Mouse (Mus musculus) bone marrow macrophage, adult 2 months (primary cell): ENCODE measurements around the gene Sun2. TPM values are rescaled to one million over a fixed set of nuclear protein-coding genes. Genes with fewer than 3 reads are reported as not detected.

Experiments used
- H3K27ac ChIP-seq: 2 replicates; pipeline ENCODE4 v1.5.1; 2012; ENCODE audit warnings: low read depth, low read length; ENCODE audit not compliant: insufficient read depth
- H3K4me1 ChIP-seq: 2 replicates; pipeline ENCODE4 v1.6.1; 2012; ENCODE audit warnings: low read length; ENCODE audit not compliant: control insufficient read depth, insufficient read depth
- H3K4me3 ChIP-seq: 2 replicates; pipeline ENCODE4 v1.5.1; 2012; ENCODE audit warnings: mild to moderate bottlenecking, low read length, moderate library complexity; ENCODE audit not compliant: insufficient read depth
- CTCF ChIP-seq: IDR thresholded peaks from 2 replicates; pipeline ENCODE4 v1.5.1; 2012; ENCODE audit warnings: low read depth, mild to moderate bottlenecking, low read length, moderate library complexity
- POLR2A ChIP-seq: IDR thresholded peaks from 2 replicates; pipeline ENCODE4 v1.6.1; 2012; ENCODE audit warnings: mild to moderate bottlenecking, low read depth, low read length, borderline replicate concordance
- polyA plus RNA-seq: library from polyadenylated mRNA; stranded (reverse); fragments of >200 nt; gene quantifications from 2 replicates; pipeline ENCODE4 v1.2.4, GENCODE M21; 2012; ENCODE audit not compliant: missing spikeins, insufficient read depth, insufficient read length

The Sun2 gene
- 57.1 and 63.2 TPM in 2 replicates for polyA plus RNA-seq

GRCm38 (mm10) chr15:79741921-79742705, at the start of gene Sun2:
Sun2 (minus strand) TSS chr15:79742536.
- H3K4me3 ChIP-seq = peak within 1 kb of the TSS; percentile 78
- no peak for TF ChIP-seq POLR2A
- no peak for TF ChIP-seq CTCF
- H3K4me1 ChIP-seq = peaks cover 13% of the 10 kb centered on the region

GRCm38 (mm10) chr15:79791502-79791901, 49.2 kb upstream of the Sun2 start:
- Histone ChIP-seq H3K4me3 (no peak overlapping the region), H3K4me1 (no peaks in the 10 kb centered on the region), H3K27ac (no peak overlapping the region)
- TF ChIP-seq POLR2A (no peak), CTCF (no peak)

More at GRCm38 (mm10) chr15:79741921-79742705, at the start of gene Sun2:
- peak within 1 kb of the TSS; percentile 78 for H3K27ac ChIP-seq

DNA sequence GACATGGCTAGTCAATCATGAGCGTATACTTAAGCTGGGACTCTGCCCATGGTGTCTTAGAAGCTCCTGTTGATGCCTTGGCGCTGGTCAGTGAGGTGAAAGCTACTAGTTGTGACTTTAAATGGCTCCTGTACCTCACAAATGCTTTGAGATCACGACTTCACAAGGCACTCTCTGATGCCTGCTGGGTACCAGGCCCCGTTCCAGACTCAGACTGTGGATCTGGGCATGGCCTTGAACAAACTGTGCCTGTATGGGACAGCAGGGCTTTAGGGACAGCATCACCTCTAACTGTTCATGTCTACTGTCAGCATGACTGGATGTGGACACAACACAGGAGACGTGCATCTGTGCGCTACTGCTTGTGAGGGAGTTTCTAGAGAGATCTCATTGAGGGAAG, 48.6 kb upstream of the Sun2 start:
- Histone ChIP-seq H3K27ac (no peak overlapping the region), H3K4me3 (no peak overlapping the region), H3K4me1 (no peaks in the 10 kb centered on the region)
- TF ChIP-seq CTCF = no peak
- TF ChIP-seq POLR2A = no peak

GRCm38 (mm10) chr15:79790111-79790510, 47.8 kb upstream of the Sun2 start:
- Histone ChIP-seq H3K27ac (no peak overlapping the region), H3K4me1 (no peaks in the 10 kb centered on the region), H3K4me3 (no peak overlapping the region)
- TF ChIP-seq CTCF (no peak), POLR2A (no peak)

DNA sequence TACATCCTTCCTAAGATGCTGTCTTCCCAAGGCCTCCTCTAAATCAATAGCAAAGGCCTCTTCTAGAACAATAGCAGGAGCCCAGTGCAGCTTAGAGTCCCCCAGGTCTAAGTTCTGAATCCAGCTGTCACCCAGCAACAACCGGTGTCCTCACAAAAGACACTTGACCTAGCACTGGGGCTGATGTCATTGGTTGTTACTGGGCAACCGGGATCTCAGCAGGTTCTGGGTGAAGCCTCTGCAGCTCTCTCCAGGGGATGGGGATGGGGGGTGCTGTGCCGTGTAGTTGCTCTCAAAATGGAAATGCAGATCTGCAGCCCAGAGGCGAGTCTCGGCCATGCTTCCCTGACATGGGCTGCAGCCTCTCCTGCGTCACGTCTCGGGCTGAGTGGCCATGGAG, 45.5 kb upstream of the Sun2 start:
- TF ChIP-seq CTCF = no peak
- TF ChIP-seq POLR2A = no peak
- no peak overlapping the region for H3K27ac ChIP-seq
- no peaks in the 10 kb centered on the region for H3K4me1 ChIP-seq
- H3K4me3 ChIP-seq = no peak overlapping the region

DNA sequence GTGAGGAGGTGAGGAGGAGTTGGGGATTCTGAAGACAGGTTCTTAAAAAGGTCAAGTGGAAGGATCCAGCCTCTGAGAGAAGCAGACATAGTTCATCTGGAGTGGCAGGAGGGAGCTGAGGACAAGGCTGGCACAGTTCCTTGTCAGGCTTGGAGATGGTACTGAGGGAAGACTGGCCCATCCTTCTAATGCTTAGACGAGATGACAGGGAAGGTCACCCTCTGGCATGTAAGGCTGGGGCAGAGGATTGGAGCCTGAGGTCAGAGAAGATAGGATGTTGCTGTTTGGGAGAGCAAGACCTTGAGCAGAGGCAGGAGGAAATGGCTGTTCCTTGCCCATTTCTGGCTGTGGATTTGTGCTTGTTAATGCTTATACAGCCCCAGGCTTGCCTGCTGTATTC, 42.7 kb upstream of the Sun2 start:
- H3K4me1 ChIP-seq = no peaks in the 10 kb centered on the region
- H3K4me3 ChIP-seq = no peak overlapping the region
- no peak overlapping the region for H3K27ac ChIP-seq
- TF ChIP-seq CTCF = no peak
- no peak for TF ChIP-seq POLR2A

- Histone ChIP-seq H3K4me1 (peaks cover 11% of the 10 kb centered on the region), H3K27ac (no peak within 1 kb of the TSS), H3K4me3 (no peak within 1 kb of the TSS)
- TF ChIP-seq POLR2A = no peak
- no peak for TF ChIP-seq CTCF
These were observed 35.4 kb upstream of the Sun2 start, which contains the start of gene Dnal4 for GRCm38 (mm10) chr15:79777749-79778148. Dnal4 (minus strand) TSS chr15:79777849.

DNA sequence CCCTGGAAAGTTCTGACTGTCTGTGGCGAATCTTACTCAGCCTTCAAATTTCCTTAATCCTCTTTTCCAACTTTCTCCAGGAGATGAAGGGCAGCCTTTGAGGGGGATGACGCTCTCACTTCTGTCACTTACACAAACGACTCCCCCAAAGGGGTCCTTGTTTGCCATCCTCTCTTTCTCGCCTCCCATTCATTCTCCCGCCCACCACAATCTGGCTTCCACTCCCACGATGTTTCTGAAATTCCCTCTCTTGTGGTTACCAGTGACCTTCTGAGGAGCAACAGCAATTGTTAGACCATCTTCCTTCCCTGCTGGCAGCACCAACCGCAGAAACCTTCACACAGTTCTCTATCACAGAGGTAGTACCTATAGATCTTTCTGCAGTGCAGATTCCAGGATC, 33.3 kb upstream of the Sun2 start:
- Histone ChIP-seq H3K4me3 (no peak overlapping the region), H3K27ac (no peak overlapping the region), H3K4me1 (peaks cover 17% of the 10 kb centered on the region)
- TF ChIP-seq CTCF (no peak), POLR2A (no peak)

DNA sequence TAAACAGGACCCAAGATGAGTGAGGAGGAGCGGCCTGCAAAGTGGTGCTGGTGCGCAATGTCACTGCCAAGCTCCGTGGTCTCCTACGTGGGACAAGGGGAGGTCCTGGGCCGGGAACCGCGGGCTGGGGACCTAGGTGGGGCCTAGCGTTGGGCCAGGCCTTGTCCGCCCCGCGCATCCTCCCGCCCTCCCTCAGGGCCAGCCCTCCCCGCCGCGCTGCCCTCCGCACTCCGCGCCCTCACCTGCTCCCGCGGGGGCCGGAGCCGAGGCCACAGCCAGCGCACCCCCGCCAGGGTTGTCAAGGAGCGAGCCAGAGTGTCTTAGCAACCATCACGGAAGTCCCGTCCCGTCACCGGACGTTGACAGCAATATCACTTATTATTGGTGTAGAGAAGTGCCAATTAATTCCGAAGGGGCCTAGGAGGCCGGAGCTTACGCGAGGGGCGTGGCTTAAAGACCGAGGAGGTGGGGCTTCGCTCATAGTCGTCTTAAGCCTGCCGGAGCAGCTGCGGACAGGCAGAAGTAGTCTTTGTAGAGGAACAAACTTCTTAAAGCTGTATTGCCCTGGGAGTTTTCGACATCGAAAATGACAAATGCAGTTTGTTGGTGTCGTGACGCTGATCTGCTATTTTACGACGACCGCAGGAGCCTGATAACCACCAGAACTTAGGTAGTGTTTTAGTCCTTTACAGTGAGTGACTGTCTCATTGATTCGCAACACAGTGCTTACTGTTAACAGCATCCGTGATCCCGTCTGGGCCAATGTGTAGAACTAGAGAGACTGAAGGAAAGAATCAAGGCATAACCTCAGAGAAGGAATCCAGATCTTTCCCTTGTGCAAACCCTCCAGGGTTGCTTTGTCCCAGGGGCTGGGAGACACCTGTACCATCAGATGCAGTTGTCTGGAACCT, 32.0 kb upstream of the Sun2 start:
- H3K4me3 ChIP-seq = peak overlapping the region; percentile 75
- TF ChIP-seq POLR2A = no peak
- H3K27ac ChIP-seq = peak overlapping the region; percentile 49
- H3K4me1 ChIP-seq = peaks cover 30% of the 10 kb centered on the region
